Mouse (Mus musculus) heart, adult 2 months (tissue): ENCODE measurements around the gene Zcchc12.
A peak's percentile ranks its signal among the peaks of the same experiment; 100 is the strongest.

Experiments
- CTCF ChIP-seq: fragments of 200-600 bp; IDR thresholded peaks from 2 replicates; pipeline ENCODE4 v1.8.1; 2022; ENCODE audit warnings: antibody characterized with exemption, mild to moderate bottlenecking, moderate library complexity
- POLR2A ChIP-seq: fragments of 200-500 bp; IDR thresholded peaks from 2 replicates; pipeline ENCODE4 v1.6.1; 2011; ENCODE audit warnings: mild to moderate bottlenecking, low read depth, low read length, control low read depth; ENCODE audit not compliant: insufficient read depth

- no peak for TF ChIP-seq POLR2A
- peak; percentile 80 for TF ChIP-seq CTCF
These were observed 30.9 kb downstream of the Zcchc12 start for GRCm38 (mm10) chrX:36226577-36226976.
